Mouse (Mus musculus): ENCODE measurements around the gene Atp4a.

- TF ChIP-seq ZC3H11A (IDR thresholded peaks at IDR 0.05; ENCODE audit: borderline replicate concordance, low read depth, low read length) (no peak), ZNF384 (IDR thresholded peaks at IDR 0.05; ENCODE audit: low read depth, low read length) (no peak), CHD2 (IDR thresholded peaks at IDR 0.05; ENCODE audit: low read depth, low read length) (no peak), HCFC1 (IDR thresholded peaks at IDR 0.05; ENCODE audit: borderline replicate concordance, insufficient read depth, low read length) (no peak), MAFK (IDR thresholded peaks at IDR 0.05; ENCODE audit: insufficient read depth, low read depth, low read length) (no peak)
Observed at GRCm38 (mm10) chr7:30688325-30688724, 23.7 kb upstream of the Atp4a start.

Data from ES-E14 (cell line).